Mouse (Mus musculus): Measurements from ENCODE around the gene Prr3. TPM values are rescaled to one million over a fixed set of nuclear protein-coding genes. Genes with fewer than 3 reads are reported as not detected.
"Not testable (repeated sequence)": the region's sequence is repeated elsewhere in the genome, so short reads cannot be mapped to it uniquely, and the experiment has no call there.

The Prr3 gene
- polyA plus RNA-seq, 1 experiment from 2014 or later, result 6.1 TPM

GRCm38 (mm10) chr17:35958533-35959223 is 21.4 kb downstream of the Prr3 start:
- H3K9me3 ChIP-seq (ENCODE audit: low read length), result no peaks in the 10 kb centered on the region
- no peaks in the 10 kb centered on the region for H3K27me3 ChIP-seq (ENCODE audit: insufficient read depth, low read length)
- TF ChIP-seq CTCF (IDR thresholded peaks at IDR 0.05; ENCODE audit: low read depth) (no peak), EP300 (IDR thresholded peaks at IDR 0.05; ENCODE audit: low read depth) (no peak)
- DNase-seq (no peak), ATAC-seq (no peak)
- H3K36me3 ChIP-seq (replicated peaks; ENCODE audit: insufficient read depth, low read length), result peaks cover 74% of the 10 kb centered on the region
- no peak overlapping the region for H3K4me3 ChIP-seq (ENCODE audit: low read depth, low read length)
- no peak overlapping the region for H3K27ac ChIP-seq (ENCODE audit: low read depth)
- H3K4me1 ChIP-seq (ENCODE audit: insufficient read depth), result no peaks in the 10 kb centered on the region
- no peak overlapping the region for H3K9ac ChIP-seq (replicated peaks)
- no peak overlapping the region for H3K4me2 ChIP-seq (ENCODE audit: low read depth, low read length)
- WGBS (ENCODE audit: insufficient replicate concordance), result 89% methylated on average over 15 of the region's 15 CpGs

GRCm38 (mm10) chr17:35954665-35955064 is 25.4 kb downstream of the Prr3 start:
- Histone ChIP-seq H3K9ac (replicated peaks) (no peak overlapping the region), H3K27ac (ENCODE audit: low read depth) (no peak overlapping the region), H3K4me1 (ENCODE audit: insufficient read depth) (no peaks in the 10 kb centered on the region), H3K9me3 (ENCODE audit: low read length) (no peaks in the 10 kb centered on the region), H3K4me2 (ENCODE audit: low read depth, low read length) (no peak overlapping the region), H3K27me3 (ENCODE audit: insufficient read depth, low read length) (no peaks in the 10 kb centered on the region), H3K4me3 (ENCODE audit: low read depth, low read length) (no peak overlapping the region), H3K36me3 (replicated peaks; ENCODE audit: insufficient read depth, low read length) (peaks cover 39% of the 10 kb centered on the region)
- DNase-seq (no peak), ATAC-seq (no peak)
- WGBS (ENCODE audit: insufficient replicate concordance), result 76% methylated on average over 8 of the region's 8 CpGs
- TF ChIP-seq CTCF (IDR thresholded peaks at IDR 0.05; ENCODE audit: low read depth) (no peak), EP300 (IDR thresholded peaks at IDR 0.05; ENCODE audit: low read depth) (no peak)

GRCm38 (mm10) chr17:35952559-35952958 is 27.5 kb downstream of the Prr3 start:
- H3K27me3 ChIP-seq (ENCODE audit: insufficient read depth, low read length); H3K9ac ChIP-seq (replicated peaks); H3K9me3 ChIP-seq (ENCODE audit: low read length); DNase-seq; H3K4me3 ChIP-seq (ENCODE audit: low read depth, low read length); H3K27ac ChIP-seq (ENCODE audit: low read depth); H3K4me2 ChIP-seq (ENCODE audit: low read depth, low read length); H3K4me1 ChIP-seq (ENCODE audit: insufficient read depth); ATAC-seq: not testable (repeated sequence)
- peaks cover 18% of the 10 kb centered on the region for H3K36me3 ChIP-seq (replicated peaks; ENCODE audit: insufficient read depth, low read length)
- WGBS (ENCODE audit: insufficient replicate concordance), result 84% methylated on average over 2 of the region's 3 CpGs

DNA sequence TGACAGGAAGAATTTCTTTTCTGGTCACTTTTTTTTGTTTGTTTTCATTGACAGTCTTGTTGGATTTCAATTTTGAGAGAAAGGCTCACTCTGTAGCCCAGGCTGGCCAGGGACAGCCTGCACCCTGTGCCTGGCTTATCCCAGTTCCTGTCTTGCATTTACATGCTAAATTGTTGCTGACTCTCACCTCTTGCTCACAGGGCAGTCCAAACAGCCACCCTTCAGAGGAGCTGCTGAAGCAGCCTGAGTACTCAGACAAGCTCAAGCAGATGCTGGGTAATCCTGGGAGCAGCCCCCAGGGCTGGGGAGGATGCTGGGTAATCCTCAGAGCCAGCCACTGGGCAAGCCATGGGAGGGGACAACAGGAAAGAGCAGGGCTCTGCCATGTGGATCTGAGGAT is 29.1 kb downstream of the Prr3 start:
- H3K4me2 ChIP-seq (ENCODE audit: low read depth, low read length), result not testable (repeated sequence)

GRCm38 (mm10) chr17:35939941-35940340 is 40.1 kb downstream of the Prr3 start:
- H3K4me1 ChIP-seq (ENCODE audit: insufficient read depth), result no peaks in the 10 kb centered on the region
- no peak overlapping the region for H3K4me2 ChIP-seq (ENCODE audit: low read depth, low read length)
- H3K9me3 ChIP-seq (ENCODE audit: low read length), result no peaks in the 10 kb centered on the region
- DNase-seq (no peak), ATAC-seq (no peak)
- no peak overlapping the region for H3K27ac ChIP-seq (ENCODE audit: low read depth)
- H3K9ac ChIP-seq (replicated peaks), result no peak overlapping the region
- H3K27me3 ChIP-seq (ENCODE audit: insufficient read depth, low read length), result no peaks in the 10 kb centered on the region
- TF ChIP-seq EP300 (IDR thresholded peaks at IDR 0.05; ENCODE audit: low read depth), result no peak
- TF ChIP-seq CTCF (IDR thresholded peaks at IDR 0.05; ENCODE audit: low read depth), result no peak
- H3K4me3 ChIP-seq (ENCODE audit: low read depth, low read length), result no peak overlapping the region
- H3K36me3 ChIP-seq (replicated peaks; ENCODE audit: insufficient read depth, low read length), result no peaks in the 10 kb centered on the region
- WGBS (ENCODE audit: insufficient replicate concordance), result 66% methylated on average over 1 of the region's 1 CpGs

More for the DNA sequence above, 29.1 kb downstream of the Prr3 start:
- H3K4me3 ChIP-seq (ENCODE audit: low read depth, low read length); DNase-seq; H3K9ac ChIP-seq (replicated peaks); H3K27ac ChIP-seq (ENCODE audit: low read depth); H3K36me3 ChIP-seq (replicated peaks; ENCODE audit: insufficient read depth, low read length); H3K27me3 ChIP-seq (ENCODE audit: insufficient read depth, low read length); ATAC-seq; H3K9me3 ChIP-seq (ENCODE audit: low read length); H3K4me1 ChIP-seq (ENCODE audit: insufficient read depth): not testable (repeated sequence)

GRCm38 (mm10) chr17:35939108-35939507 is 40.9 kb downstream of the Prr3 start:
- 59% methylated on average over 2 of the region's 2 CpGs for WGBS (ENCODE audit: insufficient replicate concordance)
- no peaks in the 10 kb centered on the region for H3K9me3 ChIP-seq (ENCODE audit: low read length)
- ATAC-seq (no peak), DNase-seq (no peak)
- TF ChIP-seq EP300 (IDR thresholded peaks at IDR 0.05; ENCODE audit: low read depth) (no peak), CTCF (IDR thresholded peaks at IDR 0.05; ENCODE audit: low read depth) (no peak)
- H3K36me3 ChIP-seq (replicated peaks; ENCODE audit: insufficient read depth, low read length), result no peaks in the 10 kb centered on the region
- H3K4me1 ChIP-seq (ENCODE audit: insufficient read depth), result no peaks in the 10 kb centered on the region
- no peak overlapping the region for H3K4me2 ChIP-seq (ENCODE audit: low read depth, low read length)
- H3K27me3 ChIP-seq (ENCODE audit: insufficient read depth, low read length), result no peaks in the 10 kb centered on the region
- H3K27ac ChIP-seq (ENCODE audit: low read depth), result no peak overlapping the region
- no peak overlapping the region for H3K9ac ChIP-seq (replicated peaks)
- no peak overlapping the region for H3K4me3 ChIP-seq (ENCODE audit: low read depth, low read length)
